Mouse (Mus musculus) MEL-GATA-1-ER (cell line): Measurements from ENCODE around the gene Fbxl7.

Experiments used
- DNase-seq: peaks from one replicate; pipeline ENCODE4 v3.0.0-alpha.2; 2012; ENCODE audit warnings: low read depth; ENCODE audit errors: extremely low read depth

The Fbxl7 gene

GRCm38 (mm10) chr15:26701949-26702675 is 193.3 kb downstream of the Fbxl7 start:
- DNase-seq, result no peak

- no peak for DNase-seq
These were observed 202.3 kb downstream of the Fbxl7 start for GRCm38 (mm10) chr15:26693075-26693474.

DNA sequence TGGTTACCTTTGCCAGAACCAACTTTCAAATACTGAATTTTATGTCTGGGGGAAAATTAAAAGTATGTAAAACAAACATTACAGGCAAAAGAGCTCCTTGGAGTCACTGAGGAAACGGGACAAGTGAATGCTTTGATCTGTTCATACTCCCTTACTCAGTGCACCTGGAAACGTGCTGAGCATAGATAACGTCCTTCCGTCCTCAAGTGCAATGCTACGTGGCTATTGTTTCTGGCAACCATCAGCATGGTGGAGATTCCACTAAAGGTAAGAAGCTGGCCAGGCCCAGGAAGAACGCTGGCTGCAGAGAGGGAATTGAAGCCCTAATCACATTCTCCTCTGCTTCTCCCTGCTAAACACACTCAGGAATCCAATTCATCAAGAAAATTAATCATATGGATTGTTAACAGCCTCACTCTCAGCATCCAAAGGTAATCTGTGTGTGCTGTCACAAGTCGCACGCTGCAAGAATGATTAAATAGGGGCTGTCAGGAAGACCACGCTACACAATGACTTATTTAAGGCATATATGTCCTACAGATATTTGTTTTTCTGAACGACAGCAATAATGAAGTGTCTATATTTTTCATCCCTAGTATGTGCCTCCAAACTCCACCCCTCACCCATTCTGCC is 206.8 kb downstream of the Fbxl7 start:
- DNase-seq, result no peak

- DNase-seq, result no peak
These were observed 207.7 kb downstream of the Fbxl7 start for GRCm38 (mm10) chr15:26687729-26688128.

- DNase-seq, result no peak
These were observed 213.1 kb downstream of the Fbxl7 start for GRCm38 (mm10) chr15:26682279-26682678.

GRCm38 (mm10) chr15:26673239-26673859 is 222.0 kb downstream of the Fbxl7 start:
- DNase-seq, result no peak

- DNase-seq, result no peak
These were observed 240.4 kb downstream of the Fbxl7 start for GRCm38 (mm10) chr15:26654988-26655387.

GRCm38 (mm10) chr15:26642563-26642962 is 252.8 kb downstream of the Fbxl7 start:
- DNase-seq, result no peak

- no peak for DNase-seq
These were observed 255.7 kb downstream of the Fbxl7 start for GRCm38 (mm10) chr15:26639726-26640125.

- no peak for DNase-seq
These were observed 259.8 kb downstream of the Fbxl7 start for GRCm38 (mm10) chr15:26635591-26635990.

DNA sequence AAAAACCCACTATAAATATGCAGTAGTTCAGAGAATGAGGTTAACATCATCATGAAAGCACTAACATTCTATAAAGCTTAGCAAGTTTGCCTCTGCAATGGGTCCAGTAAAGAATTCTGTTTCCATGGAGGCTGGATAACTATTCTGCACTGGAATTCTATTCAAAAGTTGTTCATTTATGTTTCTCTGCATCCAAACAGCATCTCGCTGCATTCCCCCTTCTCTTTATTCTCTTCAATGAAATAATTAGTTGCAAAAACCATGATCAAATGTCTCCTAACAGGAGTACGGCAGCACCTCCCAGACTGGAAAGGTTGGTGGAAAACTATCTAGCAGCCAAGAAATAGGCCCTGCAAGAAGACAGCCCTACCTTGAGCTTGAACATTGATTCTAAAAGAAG is 267.2 kb downstream of the Fbxl7 start:
- no peak for DNase-seq

DNA sequence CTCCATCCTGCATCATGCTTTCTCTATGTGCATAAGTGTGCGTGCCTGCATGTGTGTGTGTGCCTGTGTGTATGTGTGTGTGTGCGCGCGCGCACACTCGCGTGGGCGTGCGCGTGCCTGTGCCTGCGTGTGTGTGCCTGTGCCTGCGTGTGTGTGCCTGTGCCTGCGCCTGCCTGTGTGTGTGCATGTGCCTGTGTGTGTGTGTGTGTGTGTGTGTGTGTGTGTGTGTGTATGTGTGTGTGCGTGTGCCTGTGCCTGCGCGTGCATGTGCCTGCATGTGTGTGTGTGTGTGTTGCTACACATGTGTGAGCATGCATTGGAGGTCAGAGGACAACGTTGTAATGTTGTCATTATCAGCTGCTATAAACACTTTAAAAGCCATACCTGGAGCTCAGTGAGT is 272.1 kb downstream of the Fbxl7 start:
- DNase-seq, result no peak

DNA sequence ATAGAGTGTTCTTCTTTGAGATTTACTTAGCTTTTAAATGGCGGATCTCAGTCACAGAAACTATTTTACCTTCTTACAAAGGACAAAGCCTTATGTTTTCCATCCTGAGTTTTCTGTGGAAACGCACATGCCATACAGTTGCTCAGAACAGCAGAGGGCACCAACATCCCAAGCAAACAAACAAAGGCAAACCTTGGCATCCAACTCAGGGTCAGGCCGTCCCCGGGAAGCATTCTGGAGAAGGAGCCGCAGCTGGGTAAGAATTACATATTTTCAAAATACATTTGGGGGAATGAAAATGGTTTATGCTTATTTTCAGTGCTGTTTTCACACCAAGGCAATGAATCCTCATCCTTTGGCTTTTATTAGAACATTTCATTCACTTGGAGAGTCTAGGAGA is 275.1 kb downstream of the Fbxl7 start:
- no peak for DNase-seq

DNA sequence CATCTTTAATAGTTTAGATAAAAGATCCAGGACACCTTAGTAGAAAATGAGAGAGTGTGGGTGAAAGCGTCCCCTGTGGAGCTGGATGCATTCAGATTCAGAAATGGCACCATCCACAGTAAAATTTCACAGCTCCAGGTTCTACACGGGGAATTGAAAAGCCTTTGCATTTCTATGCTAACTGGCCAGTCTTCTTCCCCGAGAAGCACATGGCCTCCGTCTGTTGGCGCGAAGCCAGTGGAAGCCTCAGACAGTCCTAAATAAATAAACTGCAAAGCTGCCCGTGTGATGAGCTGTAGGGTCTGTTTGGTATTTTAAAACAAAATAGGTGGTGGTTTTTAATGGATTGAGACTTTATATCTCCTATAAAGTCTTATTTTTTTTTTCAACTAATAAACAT is 276.2 kb downstream of the Fbxl7 start:
- DNase-seq, result no peak

DNA sequence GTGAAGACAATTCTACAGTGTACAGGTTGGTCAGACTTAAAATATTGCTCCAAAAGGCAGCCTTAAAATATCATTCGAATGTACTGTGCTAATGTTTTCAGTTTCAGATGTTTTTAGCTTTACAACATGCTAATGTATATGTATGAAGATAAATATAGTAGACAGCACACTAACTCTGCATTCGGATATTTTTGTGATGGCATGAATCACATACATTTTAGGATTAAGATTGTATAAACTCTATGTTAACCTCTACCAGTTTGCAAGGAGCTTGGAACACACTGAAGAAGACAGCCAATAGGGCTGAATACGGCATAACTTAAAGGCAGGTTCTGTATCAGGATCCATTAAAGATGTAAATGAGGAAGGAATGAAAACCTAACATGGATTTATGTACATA is 299.1 kb downstream of the Fbxl7 start:
- no peak for DNase-seq

- DNase-seq, result no peak
These were observed 315.3 kb downstream of the Fbxl7 start for GRCm38 (mm10) chr15:26579947-26580709.

DNA sequence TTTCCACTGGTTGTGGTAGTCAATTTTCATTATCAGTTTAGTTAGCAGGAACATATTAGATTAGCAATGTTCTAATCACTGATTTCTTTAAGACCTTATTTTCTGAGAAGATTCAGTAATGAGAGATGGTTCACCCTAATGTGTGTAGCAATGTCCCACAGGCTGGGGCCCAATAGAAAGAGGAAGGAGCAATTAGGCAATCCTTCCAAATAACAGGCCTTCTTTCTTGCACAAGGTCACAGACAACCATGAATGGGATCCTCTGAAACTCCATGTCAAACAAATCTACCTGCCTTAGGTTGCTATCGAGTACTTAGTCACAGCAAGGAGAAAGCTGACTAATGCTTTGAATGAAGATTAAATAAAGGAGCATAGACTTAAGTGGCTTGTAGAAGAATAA is 316.9 kb downstream of the Fbxl7 start:
- no peak for DNase-seq

- DNase-seq, result no peak
These were observed 329.3 kb downstream of the Fbxl7 start for GRCm38 (mm10) chr15:26566076-26566475.

GRCm38 (mm10) chr15:26553620-26554019 is 341.8 kb downstream of the Fbxl7 start:
- no peak for DNase-seq

DNA sequence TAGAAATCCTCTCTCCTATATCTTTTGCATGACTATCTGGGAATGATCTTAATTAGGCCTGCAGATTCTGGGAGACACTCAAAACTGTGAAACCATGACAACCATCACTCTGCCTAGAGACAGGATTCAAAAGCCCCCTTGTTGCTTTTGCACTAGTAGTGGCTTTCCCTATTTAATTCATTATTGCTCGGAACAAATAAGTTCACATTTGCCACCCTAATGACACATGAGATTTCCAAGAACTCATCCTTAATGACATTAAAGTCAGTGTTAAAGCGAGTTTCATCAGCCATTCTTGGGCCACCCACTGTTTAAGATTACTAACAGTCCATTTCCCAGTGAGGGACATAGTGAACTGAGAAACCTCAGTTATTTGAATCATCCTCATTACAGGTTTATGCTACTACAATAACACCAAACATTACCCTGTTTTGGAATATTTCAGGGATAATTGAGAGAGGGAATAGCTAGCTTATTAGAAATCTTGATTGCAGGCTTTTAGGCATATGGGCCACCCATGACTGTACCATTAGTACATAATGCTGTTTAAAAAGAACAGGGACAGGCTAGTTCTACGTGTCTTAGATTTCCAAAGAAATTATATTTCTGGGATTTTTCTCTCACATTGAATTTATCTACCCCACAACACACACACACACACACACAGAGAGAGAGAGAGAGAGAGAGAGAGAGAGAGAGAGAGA is 361.2 kb downstream of the Fbxl7 start:
- no peak for DNase-seq

DNA sequence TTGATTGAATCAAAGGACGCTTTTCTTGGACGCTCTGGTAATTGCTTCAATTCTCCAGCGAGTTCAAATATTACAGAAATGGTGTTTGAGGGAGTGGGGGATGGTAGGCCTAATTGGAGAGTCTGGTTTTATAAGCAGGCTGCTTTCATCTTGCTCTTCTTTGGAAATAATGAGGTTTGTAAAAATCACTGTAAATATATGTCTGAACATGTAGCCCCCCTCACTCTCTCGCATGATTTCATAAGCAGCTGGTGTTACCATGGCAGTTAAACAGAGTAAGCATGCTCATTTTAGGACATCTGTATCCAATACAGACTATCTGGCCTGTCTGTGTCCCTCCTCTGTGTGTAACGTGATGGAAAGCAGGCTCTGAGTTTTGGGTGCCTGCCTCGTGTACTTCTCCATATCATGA is 376.2 kb downstream of the Fbxl7 start:
- DNase-seq, result no peak
